Mouse (Mus musculus) olfactory bulb, adult 2 months (tissue): ENCODE data around the gene P3h2. TPM values are rescaled to one million over a fixed set of nuclear protein-coding genes. Genes with fewer than 3 reads are reported as not detected.

Experiments used
- H3K27ac ChIP-seq: fragments of 200-500 bp; 2 replicates; pipeline ENCODE4 v1.5.1; 2012; ENCODE audit warnings: low read depth, low read length; ENCODE audit not compliant: insufficient read depth
- H3K4me1 ChIP-seq: fragments of 200-500 bp; 2 replicates; pipeline ENCODE4 v1.6.1; 2012; ENCODE audit warnings: low read length; ENCODE audit not compliant: control insufficient read depth, insufficient read depth
- H3K4me3 ChIP-seq: fragments of 200-500 bp; 2 replicates; pipeline ENCODE4 v1.5.1; 2012; ENCODE audit warnings: mild to moderate bottlenecking, low read depth, low read length, moderate library complexity; ENCODE audit not compliant: insufficient read depth
- CTCF ChIP-seq: fragments of 200-500 bp; IDR thresholded peaks from 2 replicates; pipeline ENCODE4 v1.5.1; 2012; ENCODE audit warnings: low read depth, mild to moderate bottlenecking, low read length, moderate library complexity; ENCODE audit not compliant: insufficient read depth
- POLR2A ChIP-seq: fragments of 200-500 bp; IDR thresholded peaks from 2 replicates; pipeline ENCODE4 v1.6.1; 2012; ENCODE audit warnings: mild to moderate bottlenecking, low read depth, low read length, moderate library complexity; ENCODE audit not compliant: insufficient read depth
- WGBS: fragments of 180-500 bp; shearing (Covaris S2); methylation state at CpG from one replicate; pipeline ENCODE4 v1.1.7; 2018; 5-methylcytosine and 5-hydroxymethylcytosine counted together
- polyA plus RNA-seq: library from polyadenylated mRNA; stranded (reverse); fragments of >200 nt; gene quantifications from 2 replicates; pipeline ENCODE4 v1.2.4, GENCODE M21; 2012; ENCODE audit warnings: low replicate concordance; ENCODE audit not compliant: missing spikeins, insufficient read depth, insufficient read length

P3h2 gene
- polyA plus RNA-seq, 1 experiment, result not detected

- 92% methylated on average over 1 of the region's 1 CpGs for WGBS
- H3K4me3 ChIP-seq, result no peak overlapping the region
- TF ChIP-seq POLR2A (no peak), CTCF (no peak)
- no peak overlapping the region for H3K27ac ChIP-seq
- H3K4me1 ChIP-seq, result no peaks in the 10 kb centered on the region
Measured at GRCm38 (mm10) chr16:26047396-26047795, 58.2 kb downstream of the P3h2 start.

GRCm38 (mm10) chr16:26041929-26042303, 63.7 kb downstream of the P3h2 start:
- Histone ChIP-seq H3K4me1 (0 out of 2 replicates have a peak, but pooled peaks cover 2% of the 10 kb centered on the region), H3K4me3 (no peak overlapping the region), H3K27ac (no peak overlapping the region)
- TF ChIP-seq POLR2A (no peak), CTCF (no peak)
- 40% methylated on average over 2 of the region's 2 CpGs for WGBS

- 41% methylated on average over 12 of the region's 12 CpGs for WGBS
- peak overlapping the region; percentile 55; the same call in 1 of the 2 replicates for H3K27ac ChIP-seq
- 0 out of 2 replicates have a peak, but pooled peaks cover 2% of the 10 kb centered on the region for H3K4me1 ChIP-seq
- no peak overlapping the region for H3K4me3 ChIP-seq
- TF ChIP-seq POLR2A, result no peak
- TF ChIP-seq CTCF, result no peak
Measured at GRCm38 (mm10) chr16:26041021-26041928, 64.3 kb downstream of the P3h2 start.

- H3K27ac ChIP-seq, result no peak overlapping the region
- 0 out of 2 replicates have a peak, but pooled peaks cover 2% of the 10 kb centered on the region for H3K4me1 ChIP-seq
- 85% methylated on average over 3 of the region's 3 CpGs for WGBS
- H3K4me3 ChIP-seq, result no peak overlapping the region
- no peak for TF ChIP-seq CTCF
- no peak for TF ChIP-seq POLR2A
Measured at GRCm38 (mm10) chr16:26039320-26039719, 66.3 kb downstream of the P3h2 start.

- Histone ChIP-seq H3K27ac (no peak overlapping the region), H3K4me3 (no peak overlapping the region), H3K4me1 (no peaks in the 10 kb centered on the region)
- TF ChIP-seq CTCF (no peak), POLR2A (no peak)
- WGBS, result 54% methylated on average over 3 of the region's 3 CpGs
Measured at GRCm38 (mm10) chr16:26035525-26035924, 70.1 kb downstream of the P3h2 start.

- H3K4me1 ChIP-seq, result no peaks in the 10 kb centered on the region
- TF ChIP-seq CTCF (no peak), POLR2A (no peak)
- 66% methylated on average over 5 of the region's 5 CpGs for WGBS
- H3K4me3 ChIP-seq, result no peak overlapping the region
- H3K27ac ChIP-seq, result no peak overlapping the region
Measured at GRCm38 (mm10) chr16:26035079-26035478, 70.5 kb downstream of the P3h2 start.

GRCm38 (mm10) chr16:26029424-26030012, 76.1 kb downstream of the P3h2 start:
- H3K27ac ChIP-seq, result no peak overlapping the region
- TF ChIP-seq CTCF, result no peak
- no peak for TF ChIP-seq POLR2A
- no peak overlapping the region for H3K4me3 ChIP-seq
- 46% methylated on average over 2 of the region's 2 CpGs for WGBS
- no peaks in the 10 kb centered on the region for H3K4me1 ChIP-seq

- H3K27ac ChIP-seq, result no peak overlapping the region
- 95% methylated on average over 3 of the region's 3 CpGs for WGBS
- no peak overlapping the region for H3K4me3 ChIP-seq
- TF ChIP-seq POLR2A, result no peak
- TF ChIP-seq CTCF, result no peak
- H3K4me1 ChIP-seq, result no peaks in the 10 kb centered on the region
Measured at GRCm38 (mm10) chr16:26026416-26026815, 79.2 kb downstream of the P3h2 start.

GRCm38 (mm10) chr16:26024543-26024942, 81.0 kb downstream of the P3h2 start:
- 79% methylated on average over 5 of the region's 5 CpGs for WGBS
- no peak overlapping the region for H3K27ac ChIP-seq
- TF ChIP-seq CTCF (no peak), POLR2A (no peak)
- no peaks in the 10 kb centered on the region for H3K4me1 ChIP-seq
- no peak overlapping the region for H3K4me3 ChIP-seq

- no peak overlapping the region for H3K4me3 ChIP-seq
- TF ChIP-seq POLR2A, result no peak
- TF ChIP-seq CTCF, result no peak
- 54% methylated on average over 4 of the region's 4 CpGs for WGBS
Measured at GRCm38 (mm10) chr16:26023352-26023751, 82.2 kb downstream of the P3h2 start.

More at GRCm38 (mm10) chr16:26023352-26023751, 82.2 kb downstream of the P3h2 start:
- Histone ChIP-seq H3K27ac (no peak overlapping the region), H3K4me1 (no peaks in the 10 kb centered on the region)
